Mouse (Mus musculus) spleen, adult 2 months (tissue): ENCODE results near the gene Slc12a5. TPM values are rescaled to one million over a fixed set of nuclear protein-coding genes. Genes with fewer than 3 reads are reported as not detected.

Experiments used
- DNase-seq, 2 experiments: peaks; one replicate each; pipeline versions ENCODE4 v3.0.0 to v3.0.0-alpha.2; 2012 to 2021; ENCODE audit warnings: low spot score in 2 of 2, low read depth in 1 of 2
- H3K27ac ChIP-seq: fragments of 200-500 bp; 2 replicates; pipeline ENCODE4 v1.5.1; 2012; ENCODE audit warnings: low read length, inconsistent platforms; ENCODE audit not compliant: insufficient read depth
- H3K27me3 ChIP-seq: fragments of 200-500 bp; 2 replicates; pipeline ENCODE4 v1.6.1; 2012; ENCODE audit warnings: mild to moderate bottlenecking, moderate library complexity, low read length, inconsistent platforms; ENCODE audit not compliant: control insufficient read depth, insufficient read depth
- H3K36me3 ChIP-seq: fragments of 200-500 bp; 2 replicates; pipeline ENCODE4 v1.6.1; 2012; ENCODE audit warnings: mild to moderate bottlenecking, low read length, inconsistent platforms; ENCODE audit not compliant: control insufficient read depth, insufficient read depth
- H3K4me1 ChIP-seq: fragments of 200-500 bp; 2 replicates; pipeline ENCODE4 v1.6.1; 2011; ENCODE audit warnings: inconsistent platforms; ENCODE audit not compliant: control insufficient read depth, insufficient read depth, insufficient read length
- H3K4me3 ChIP-seq: fragments of 200-500 bp; 2 replicates; pipeline ENCODE4 v1.5.1; 2011; ENCODE audit warnings: mild to moderate bottlenecking, inconsistent platforms; ENCODE audit not compliant: insufficient read depth, insufficient read length; ENCODE audit errors: extremely low read depth
- CTCF ChIP-seq: fragments of 200-500 bp; IDR thresholded peaks from 2 replicates; pipeline ENCODE4 v1.5.1; 2011; ENCODE audit warnings: mild to moderate bottlenecking, inconsistent platforms; ENCODE audit not compliant: insufficient read depth, insufficient read length, insufficient replicate concordance; ENCODE audit errors: extremely low read depth
- POLR2A ChIP-seq: fragments of 200-500 bp; IDR thresholded peaks from 2 replicates; pipeline ENCODE4 v1.6.1; 2011; ENCODE audit warnings: low read depth, low read length, inconsistent platforms
- WGBS: fragments of 180-500 bp; shearing (Covaris S2); methylation state at CpG from one replicate; pipeline ENCODE4 v1.1.7; 2018; 5-methylcytosine and 5-hydroxymethylcytosine counted together
- polyA plus RNA-seq: library from polyadenylated mRNA; depleted of rRNA; stranded (reverse); fragments of >200 nt; gene quantifications from 2 replicates; pipeline ENCODE4 v1.2.3, GENCODE M21; 2012

Gene Slc12a5
- polyA plus RNA-seq, 1 experiment, result 1.3 TPM

DNA sequence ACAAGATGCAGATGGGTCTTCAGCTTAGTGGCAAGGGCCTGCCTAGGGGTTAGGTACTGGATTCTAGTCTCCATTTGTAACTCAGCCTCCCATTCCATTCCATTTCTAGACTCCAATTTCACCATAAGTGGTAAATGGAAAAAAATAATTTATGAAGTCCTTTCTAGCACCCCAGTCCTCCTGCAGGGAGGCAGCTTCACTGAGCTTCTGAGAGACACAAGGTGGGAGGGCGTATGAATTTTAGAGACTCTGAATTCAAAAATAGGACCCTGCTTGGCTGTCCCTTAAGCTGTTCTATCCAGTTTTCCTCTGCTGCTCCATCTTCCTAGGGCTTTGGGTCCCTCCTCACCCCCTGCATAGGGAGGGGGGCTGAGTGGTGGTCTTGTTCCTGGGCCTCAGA is 4.4 kb downstream of the Slc12a5 start:
- H3K36me3 ChIP-seq, result no peaks in the 10 kb centered on the region
- H3K4me1 ChIP-seq, result peaks cover 5% of the 10 kb centered on the region
- no peak for TF ChIP-seq POLR2A
- TF ChIP-seq CTCF, result no peak
- no peak overlapping the region for H3K27ac ChIP-seq
- DNase-seq, result no peak
- peaks cover 23% of the 10 kb centered on the region for H3K27me3 ChIP-seq
- 92% methylated on average over 1 of the region's 1 CpGs for WGBS
- no peak overlapping the region for H3K4me3 ChIP-seq

DNA sequence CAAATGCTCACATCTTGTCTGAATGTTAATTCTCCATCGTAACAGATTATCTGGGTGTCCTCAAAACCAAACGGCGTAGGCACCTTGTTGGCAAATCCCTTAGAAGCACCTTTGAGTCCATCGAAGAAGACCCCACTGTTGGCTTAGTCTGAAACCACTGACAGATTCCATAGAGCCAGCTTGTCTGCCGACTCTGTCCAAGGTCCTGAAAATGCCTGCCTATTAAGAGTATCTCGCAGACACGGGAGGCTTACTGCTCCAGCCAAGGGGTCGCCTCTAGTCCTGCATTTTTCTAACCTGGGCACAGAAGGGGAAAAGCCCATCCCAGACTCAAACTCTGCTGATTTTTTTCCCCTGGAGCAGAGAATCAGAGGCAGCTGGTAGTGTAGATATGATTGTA is 5.8 kb downstream of the Slc12a5 start:
- H3K4me1 ChIP-seq, result peaks cover 1% of the 10 kb centered on the region; the same call in 1 of the 2 replicates
- no peak overlapping the region for H3K27ac ChIP-seq
- no peaks in the 10 kb centered on the region for H3K36me3 ChIP-seq
- TF ChIP-seq POLR2A, result no peak
- no peak for TF ChIP-seq CTCF
- no peak overlapping the region for H3K4me3 ChIP-seq
- no peak for DNase-seq
- H3K27me3 ChIP-seq, result peaks cover 23% of the 10 kb centered on the region
- 24% methylated on average over 8 of the region's 8 CpGs for WGBS

DNA sequence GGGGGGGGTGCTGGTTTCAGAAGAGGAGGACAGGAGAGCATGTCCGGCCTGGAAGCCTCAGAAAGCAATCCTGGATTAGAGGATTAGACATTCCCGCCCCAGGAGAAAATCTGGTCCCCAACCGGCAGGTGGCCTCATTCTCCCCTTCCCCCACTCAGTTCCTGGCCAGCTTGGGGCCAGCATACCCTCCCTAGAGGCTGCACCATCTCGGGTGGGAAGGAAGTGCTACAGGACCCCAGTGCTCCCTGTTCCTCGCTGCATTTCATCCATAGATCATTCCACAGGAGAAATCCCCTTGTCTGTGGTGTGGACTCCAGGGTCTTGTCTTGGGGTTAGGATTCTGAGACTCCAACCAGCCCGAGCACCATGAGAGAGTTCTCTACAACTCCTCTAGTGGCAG is 6.6 kb downstream of the Slc12a5 start:
- 22% methylated on average over 6 of the region's 6 CpGs for WGBS
- Histone ChIP-seq H3K27ac (no peak overlapping the region), H3K4me3 (no peak overlapping the region), H3K36me3 (no peaks in the 10 kb centered on the region), H3K4me1 (no peaks in the 10 kb centered on the region), H3K27me3 (peaks cover 23% of the 10 kb centered on the region)
- TF ChIP-seq POLR2A, result no peak
- TF ChIP-seq CTCF, result no peak
- DNase-seq, result no peak

DNA sequence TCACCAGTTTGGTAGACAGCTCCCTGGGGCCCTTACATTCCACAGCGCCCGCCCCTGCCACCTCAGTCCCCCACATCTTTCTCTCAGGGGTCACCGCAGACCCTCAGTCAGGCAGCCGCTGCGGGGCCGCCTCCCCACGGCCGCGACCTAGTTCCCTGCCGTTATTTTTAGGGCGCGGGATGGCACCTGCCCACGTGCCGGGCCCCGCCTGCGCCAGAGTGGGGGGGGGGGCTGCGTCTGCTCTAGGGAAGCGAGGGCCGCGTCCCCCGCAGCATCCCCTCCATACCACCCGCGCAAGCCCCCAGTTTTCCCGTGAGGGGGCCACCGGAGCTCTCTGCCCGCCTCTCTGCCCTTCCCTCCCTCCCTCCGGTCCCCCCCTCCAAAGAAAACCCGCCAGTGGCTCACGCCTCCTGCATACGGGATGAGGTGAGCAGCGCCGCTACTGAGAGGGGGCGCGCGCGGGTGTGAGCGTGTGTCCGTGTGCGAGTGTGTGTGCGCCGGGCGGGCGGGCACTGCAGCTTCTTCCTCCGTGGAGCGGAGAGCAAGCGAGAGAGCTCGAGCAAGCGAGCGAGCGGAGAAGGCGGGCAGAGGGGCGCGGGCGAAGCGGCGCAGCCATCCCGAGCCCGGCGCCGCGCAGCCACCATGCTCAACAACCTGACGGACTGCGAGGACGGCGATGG is 7.3 kb downstream of the Slc12a5 start:
- Histone ChIP-seq H3K4me1 (no peaks in the 10 kb centered on the region), H3K36me3 (no peaks in the 10 kb centered on the region), H3K27me3 (peaks cover 23% of the 10 kb centered on the region), H3K4me3 (no peak overlapping the region), H3K27ac (no peak overlapping the region)
- no peak for DNase-seq
- TF ChIP-seq CTCF (no peak), POLR2A (no peak)
- 9% methylated on average over 65 of the region's 65 CpGs for WGBS

DNA sequence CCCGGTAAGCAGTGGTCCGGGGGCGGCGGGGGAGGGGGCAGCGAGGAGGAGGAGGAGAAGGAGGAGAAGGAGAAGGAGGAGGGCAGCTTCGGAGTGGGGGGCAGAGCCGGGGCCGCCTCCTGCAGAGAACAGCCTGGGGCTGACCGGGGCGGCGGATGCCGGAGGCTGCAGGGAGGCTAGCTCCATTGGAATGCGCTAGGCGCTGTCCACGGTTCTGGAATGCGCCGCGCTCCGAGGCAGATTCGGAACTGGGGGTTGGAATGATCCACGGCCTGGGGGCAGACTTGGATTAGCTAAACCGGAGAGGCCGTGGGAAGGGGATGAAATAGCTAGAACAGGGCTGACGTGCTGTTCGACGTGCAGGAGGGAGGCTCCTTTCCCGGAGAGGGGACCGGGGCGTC is 7.8 kb downstream of the Slc12a5 start:
- no peak for TF ChIP-seq CTCF
- no peak for TF ChIP-seq POLR2A
- 5% methylated on average over 29 of the region's 29 CpGs for WGBS
- Histone ChIP-seq H3K4me3 (no peak overlapping the region), H3K4me1 (no peaks in the 10 kb centered on the region), H3K36me3 (no peaks in the 10 kb centered on the region), H3K27ac (no peak overlapping the region), H3K27me3 (peaks cover 23% of the 10 kb centered on the region)
- DNase-seq, result no peak

DNA sequence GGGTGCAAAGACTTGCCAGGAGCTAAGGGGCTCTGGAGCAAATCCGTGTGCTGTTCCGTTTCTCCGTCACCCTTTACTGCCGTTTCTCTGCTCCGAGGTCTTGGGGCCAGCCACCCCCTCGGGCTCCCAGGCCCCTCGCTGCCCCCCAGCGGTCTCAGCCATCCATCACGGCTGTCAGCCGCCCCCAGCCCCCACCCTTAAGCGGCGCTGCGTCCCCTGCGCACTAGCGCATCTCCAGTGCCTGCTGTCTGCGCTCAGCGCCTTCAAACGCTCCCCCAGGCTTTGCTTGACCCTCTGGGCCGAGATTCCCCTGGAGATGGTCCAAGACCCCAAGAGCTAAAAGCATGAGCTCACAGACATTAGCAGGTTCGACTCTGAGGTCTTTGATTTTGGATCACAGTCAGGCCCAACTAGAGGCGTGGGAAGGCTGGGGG is 8.8 kb downstream of the Slc12a5 start:
- Histone ChIP-seq H3K27ac (no peak overlapping the region), H3K27me3 (peaks cover 23% of the 10 kb centered on the region), H3K4me3 (no peak overlapping the region), H3K36me3 (no peaks in the 10 kb centered on the region), H3K4me1 (no peaks in the 10 kb centered on the region)
- no peak for DNase-seq
- 9% methylated on average over 21 of the region's 21 CpGs for WGBS
- no peak for TF ChIP-seq POLR2A
- no peak for TF ChIP-seq CTCF

DNA sequence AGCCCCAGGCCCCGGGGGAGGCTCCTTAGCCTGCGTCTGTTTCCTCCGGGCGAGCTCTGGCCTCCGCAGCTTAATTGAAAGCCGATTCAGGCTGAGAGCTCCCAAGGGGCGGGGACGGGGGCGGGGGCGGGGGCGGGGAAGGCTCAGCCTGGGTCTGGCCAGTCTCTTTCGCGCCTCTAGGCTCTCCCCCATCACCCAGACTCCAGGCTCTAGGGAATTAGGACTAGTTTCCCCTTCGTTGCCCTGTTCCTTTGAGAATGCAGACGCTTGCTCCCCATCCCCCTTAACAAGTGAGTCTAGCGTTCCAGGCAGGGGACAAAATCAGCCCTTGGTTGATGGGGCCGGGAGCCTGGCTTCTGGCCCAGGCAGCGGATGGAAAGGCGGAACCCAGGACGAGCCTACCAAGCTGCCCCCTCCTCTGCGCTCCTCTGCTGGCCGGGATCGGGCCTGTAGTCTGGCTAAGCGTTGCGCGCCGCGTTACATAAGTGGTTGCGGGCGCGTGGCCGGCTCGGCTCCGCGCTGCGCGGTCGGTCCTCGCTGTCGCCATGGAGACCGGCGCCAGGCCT is 10.1 kb downstream of the Slc12a5 start:
- H3K27me3 ChIP-seq, result peaks cover 23% of the 10 kb centered on the region
- no peak for DNase-seq
- TF ChIP-seq POLR2A (no peak), CTCF (no peak)

More for the DNA sequence above, 10.1 kb downstream of the Slc12a5 start:
- Histone ChIP-seq H3K27ac (no peak overlapping the region), H3K4me1 (no peaks in the 10 kb centered on the region), H3K36me3 (no peaks in the 10 kb centered on the region), H3K4me3 (no peak overlapping the region)
- WGBS, result 5% methylated on average over 42 of the region's 42 CpGs
